Mouse (Mus musculus): ENCODE measurements around the gene Lpcat2. TPM values are rescaled to one million over a fixed set of nuclear protein-coding genes. Genes with fewer than 3 reads are reported as not detected.

The Lpcat2 gene
- polyA plus RNA-seq, 1 experiment from 2014 or later, result 6.8 TPM

DNA sequence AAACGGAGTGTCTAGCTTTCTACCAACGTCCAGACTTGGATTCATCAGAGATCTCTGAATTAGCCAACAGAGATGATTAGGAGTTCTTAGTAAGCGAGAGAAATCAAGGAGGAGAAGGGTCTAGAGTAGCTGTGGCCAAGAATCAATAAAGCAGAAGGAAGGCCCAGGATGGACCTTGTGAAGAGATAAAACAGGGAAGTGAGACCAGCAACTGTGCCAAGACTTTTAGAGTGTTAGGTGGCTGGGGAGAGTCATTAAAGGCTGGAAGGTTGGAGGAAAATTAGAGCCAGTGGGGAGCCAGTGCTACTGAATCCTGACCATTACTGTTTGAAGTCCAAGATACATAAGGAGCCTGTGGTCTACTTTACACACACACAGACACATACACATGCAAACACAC is 56.3 kb downstream of the Lpcat2 start:
- ATAC-seq (ENCODE audit: low FRiP score, low TSS enrichment) (no peak), DNase-seq (no peak)
- Histone ChIP-seq H3K36me3 (ENCODE audit: control insufficient read depth, insufficient read depth, low read length) (no peaks in the 10 kb centered on the region), H3K4me1 (ENCODE audit: control insufficient read depth, insufficient read depth, low read length) (no peaks in the 10 kb centered on the region), H3K9me3 (ENCODE audit: control insufficient read depth, low read length) (no peaks in the 10 kb centered on the region), H3K4me3 (replicated peaks; ENCODE audit: low read depth, low read length) (no peak overlapping the region), H3K4me2 (ENCODE audit: low read length) (no peak overlapping the region), H3K27ac (replicated peaks; ENCODE audit: low read depth, low read length) (no peak overlapping the region), H3K9ac (replicated peaks; ENCODE audit: low read length) (no peak overlapping the region), H3K27me3 (ENCODE audit: control insufficient read depth, insufficient read depth, low read length) (no peaks in the 10 kb centered on the region)
- WGBS, result 91% methylated on average over 3 of the region's 3 CpGs

DNA sequence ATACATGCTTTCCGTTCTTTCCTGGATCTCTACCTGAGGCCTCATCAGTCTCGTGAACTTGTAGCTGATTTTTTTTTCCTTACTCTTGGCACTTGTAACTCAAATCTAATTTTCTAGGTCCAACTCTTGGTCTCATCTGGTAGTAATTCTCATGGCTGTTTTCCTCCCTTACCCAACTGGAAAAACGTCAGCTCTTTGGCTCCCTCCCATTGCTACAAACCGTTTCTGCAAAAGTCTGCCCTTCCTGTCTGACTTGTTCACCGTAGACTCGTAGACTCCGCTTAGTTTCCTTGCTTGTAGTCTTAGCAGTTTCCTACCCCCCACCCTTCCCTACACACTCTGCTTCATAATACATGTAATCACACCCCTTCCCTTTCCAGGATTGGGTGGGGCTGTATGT is 58.3 kb downstream of the Lpcat2 start:
- no peaks in the 10 kb centered on the region for H3K9me3 ChIP-seq (ENCODE audit: control insufficient read depth, low read length)
- H3K4me3 ChIP-seq (replicated peaks; ENCODE audit: low read depth, low read length), result no peak overlapping the region
- DNase-seq (no peak), ATAC-seq (ENCODE audit: low FRiP score, low TSS enrichment) (no peak)
- no peak overlapping the region for H3K4me2 ChIP-seq (ENCODE audit: low read length)
- H3K4me1 ChIP-seq (ENCODE audit: control insufficient read depth, insufficient read depth, low read length), result no peaks in the 10 kb centered on the region
- no peak overlapping the region for H3K27ac ChIP-seq (replicated peaks; ENCODE audit: low read depth, low read length)
- no peaks in the 10 kb centered on the region for H3K27me3 ChIP-seq (ENCODE audit: control insufficient read depth, insufficient read depth, low read length)
- 90% methylated on average over 7 of the region's 7 CpGs for WGBS
- H3K9ac ChIP-seq (replicated peaks; ENCODE audit: low read length), result no peak overlapping the region
- H3K36me3 ChIP-seq (ENCODE audit: control insufficient read depth, insufficient read depth, low read length), result no peaks in the 10 kb centered on the region

DNA sequence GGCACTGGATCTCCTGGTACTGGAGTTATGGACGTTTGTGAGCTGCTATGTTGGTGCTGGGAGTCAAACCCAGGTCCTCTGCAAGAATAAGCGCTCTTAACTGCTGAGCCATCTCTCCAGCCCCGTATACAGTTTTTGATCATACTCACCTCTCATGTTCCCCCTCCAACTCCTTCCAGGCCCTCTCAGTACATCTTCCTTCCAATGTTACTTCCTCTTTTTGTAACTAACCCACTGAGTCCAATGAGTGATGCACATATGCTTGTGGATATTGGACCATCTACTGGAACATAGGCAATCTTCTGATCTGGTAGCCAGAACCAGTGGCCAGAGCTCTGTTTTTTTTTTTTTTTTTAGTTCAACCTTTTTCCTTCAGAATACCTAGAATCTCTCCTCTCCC is 60.9 kb downstream of the Lpcat2 start:
- WGBS, result 83% methylated on average over 3 of the region's 3 CpGs
- no peak overlapping the region for H3K27ac ChIP-seq (replicated peaks; ENCODE audit: low read depth, low read length)
- no peak overlapping the region for H3K4me3 ChIP-seq (replicated peaks; ENCODE audit: low read depth, low read length)
- DNase-seq, result no peak
- no peak for ATAC-seq (ENCODE audit: low FRiP score, low TSS enrichment)
- H3K4me1 ChIP-seq (ENCODE audit: control insufficient read depth, insufficient read depth, low read length), result no peaks in the 10 kb centered on the region
- H3K27me3 ChIP-seq (ENCODE audit: control insufficient read depth, insufficient read depth, low read length), result no peaks in the 10 kb centered on the region
- no peak overlapping the region for H3K4me2 ChIP-seq (ENCODE audit: low read length)
- no peak overlapping the region for H3K9ac ChIP-seq (replicated peaks; ENCODE audit: low read length)
- no peaks in the 10 kb centered on the region for H3K36me3 ChIP-seq (ENCODE audit: control insufficient read depth, insufficient read depth, low read length)
- no peaks in the 10 kb centered on the region for H3K9me3 ChIP-seq (ENCODE audit: control insufficient read depth, low read length)

DNA sequence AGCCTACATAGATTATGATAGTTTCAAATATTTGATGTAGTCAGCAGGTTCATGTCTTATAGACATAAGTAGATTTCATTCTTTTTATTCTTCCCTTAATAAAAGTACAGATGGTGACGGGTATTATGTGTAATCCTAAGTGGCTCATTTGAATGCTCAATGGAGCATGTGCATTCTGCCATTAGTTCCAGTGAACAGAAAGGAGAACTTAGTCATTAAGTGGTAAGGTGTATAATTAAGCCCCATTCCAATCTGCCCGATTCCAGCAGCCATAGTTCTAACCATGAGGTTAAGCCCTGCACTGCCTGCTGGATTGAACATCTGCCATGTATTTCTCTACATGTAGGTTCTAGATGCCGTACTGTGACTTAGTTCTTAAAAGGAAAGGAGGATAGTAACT is 66.6 kb downstream of the Lpcat2 start:
- 66% methylated on average over 3 of the region's 3 CpGs for WGBS
- Histone ChIP-seq H3K4me2 (ENCODE audit: low read length) (no peak overlapping the region), H3K4me3 (replicated peaks; ENCODE audit: low read depth, low read length) (no peak overlapping the region), H3K27ac (replicated peaks; ENCODE audit: low read depth, low read length) (no peak overlapping the region), H3K9ac (replicated peaks; ENCODE audit: low read length) (no peak overlapping the region), H3K4me1 (ENCODE audit: control insufficient read depth, insufficient read depth, low read length) (no peaks in the 10 kb centered on the region), H3K27me3 (ENCODE audit: control insufficient read depth, insufficient read depth, low read length) (no peaks in the 10 kb centered on the region), H3K36me3 (ENCODE audit: control insufficient read depth, insufficient read depth, low read length) (no peaks in the 10 kb centered on the region), H3K9me3 (ENCODE audit: control insufficient read depth, low read length) (no peaks in the 10 kb centered on the region)
- ATAC-seq (ENCODE audit: low FRiP score, low TSS enrichment) (no peak), DNase-seq (no peak)

DNA sequence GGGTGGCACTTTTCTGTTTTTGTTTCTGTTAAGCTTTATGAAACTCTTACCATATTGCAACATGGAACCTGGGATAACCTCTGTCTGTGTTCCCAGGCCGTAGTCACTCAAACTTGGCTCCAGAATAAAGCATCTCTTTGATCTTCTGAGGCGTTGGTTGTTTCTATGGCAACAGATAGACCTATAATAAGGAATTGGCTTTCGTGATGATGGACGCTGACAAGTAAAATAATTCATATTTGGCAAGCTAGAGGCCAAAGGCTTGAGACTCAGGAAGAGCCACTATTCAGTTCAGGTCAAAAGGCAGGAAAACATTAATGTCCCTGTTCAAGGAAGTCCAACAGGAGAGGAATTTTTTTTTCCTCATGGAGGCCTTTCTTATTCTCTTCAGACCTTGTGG is 73.8 kb downstream of the Lpcat2 start:
- 68% methylated on average over 4 of the region's 4 CpGs for WGBS
- no peak overlapping the region for H3K9ac ChIP-seq (replicated peaks; ENCODE audit: low read length)
- DNase-seq (no peak), ATAC-seq (ENCODE audit: low FRiP score, low TSS enrichment) (no peak)
- no peak overlapping the region for H3K4me3 ChIP-seq (replicated peaks; ENCODE audit: low read depth, low read length)
- no peak overlapping the region for H3K27ac ChIP-seq (replicated peaks; ENCODE audit: low read depth, low read length)
- no peaks in the 10 kb centered on the region for H3K27me3 ChIP-seq (ENCODE audit: control insufficient read depth, insufficient read depth, low read length)
- no peaks in the 10 kb centered on the region for H3K4me1 ChIP-seq (ENCODE audit: control insufficient read depth, insufficient read depth, low read length)
- H3K36me3 ChIP-seq (ENCODE audit: control insufficient read depth, insufficient read depth, low read length), result no peaks in the 10 kb centered on the region
- H3K4me2 ChIP-seq (ENCODE audit: low read length), result no peak overlapping the region
- peaks cover 4% of the 10 kb centered on the region; the same call in 1 of the 2 replicates for H3K9me3 ChIP-seq (ENCODE audit: control insufficient read depth, low read length)

DNA sequence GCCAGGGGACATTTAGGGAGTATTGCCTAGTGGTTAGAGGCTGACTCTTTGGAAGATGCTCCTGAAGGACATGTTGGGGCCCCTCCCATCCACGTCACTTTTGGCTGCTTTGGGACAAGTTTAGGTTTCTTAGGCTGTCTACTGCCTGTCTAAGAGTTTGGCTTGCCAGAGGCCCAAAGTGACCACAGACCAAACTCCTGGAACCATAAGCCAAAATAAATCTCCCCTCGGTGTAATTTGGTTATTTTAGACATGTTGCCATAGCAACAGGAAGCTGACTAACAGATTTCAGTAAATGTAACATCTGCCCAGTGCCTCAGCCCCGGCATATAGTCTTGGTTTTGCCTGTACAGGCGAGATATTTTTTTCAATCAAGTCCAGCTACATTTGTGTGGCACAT is 82.9 kb downstream of the Lpcat2 start:
- Histone ChIP-seq H3K27me3 (ENCODE audit: control insufficient read depth, insufficient read depth, low read length) (no peaks in the 10 kb centered on the region), H3K9ac (replicated peaks; ENCODE audit: low read length) (no peak overlapping the region), H3K36me3 (ENCODE audit: control insufficient read depth, insufficient read depth, low read length) (no peaks in the 10 kb centered on the region), H3K4me3 (replicated peaks; ENCODE audit: low read depth, low read length) (no peak overlapping the region), H3K4me1 (ENCODE audit: control insufficient read depth, insufficient read depth, low read length) (no peaks in the 10 kb centered on the region), H3K4me2 (ENCODE audit: low read length) (no peak overlapping the region), H3K9me3 (ENCODE audit: control insufficient read depth, low read length) (no peaks in the 10 kb centered on the region), H3K27ac (replicated peaks; ENCODE audit: low read depth, low read length) (no peak overlapping the region)
- ATAC-seq (ENCODE audit: low FRiP score, low TSS enrichment) (no peak), DNase-seq (no peak)
- 82% methylated on average over 4 of the region's 4 CpGs for WGBS

DNA sequence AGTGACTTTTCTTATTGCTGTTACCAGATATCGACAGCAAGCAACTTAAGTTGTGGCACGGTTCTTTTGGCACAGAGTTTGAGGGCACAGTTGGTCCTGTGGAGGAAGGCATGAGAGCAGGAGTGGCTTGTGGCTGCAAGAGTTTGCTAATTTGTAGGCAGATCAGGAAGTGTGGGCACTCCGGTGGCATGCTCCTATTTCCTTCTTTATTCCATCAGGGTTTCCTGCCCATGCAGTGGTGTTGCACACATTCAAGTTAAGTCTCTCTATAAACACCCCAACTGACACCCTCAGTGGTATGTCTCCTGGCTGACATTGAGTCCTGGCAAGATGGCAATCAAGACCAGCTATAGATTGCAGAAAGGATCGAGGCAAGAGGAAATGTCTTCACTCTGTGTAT is 93.9 kb downstream of the Lpcat2 start:
- H3K27ac ChIP-seq (replicated peaks; ENCODE audit: low read depth, low read length), result no peak overlapping the region
- H3K4me1 ChIP-seq (ENCODE audit: control insufficient read depth, insufficient read depth, low read length), result no peaks in the 10 kb centered on the region
- DNase-seq (no peak), ATAC-seq (ENCODE audit: low FRiP score, low TSS enrichment) (no peak)
- no peaks in the 10 kb centered on the region for H3K27me3 ChIP-seq (ENCODE audit: control insufficient read depth, insufficient read depth, low read length)
- 93% methylated on average over 4 of the region's 4 CpGs for WGBS
- no peak overlapping the region for H3K4me3 ChIP-seq (replicated peaks; ENCODE audit: low read depth, low read length)
- H3K4me2 ChIP-seq (ENCODE audit: low read length), result no peak overlapping the region
- no peaks in the 10 kb centered on the region for H3K36me3 ChIP-seq (ENCODE audit: control insufficient read depth, insufficient read depth, low read length)
- no peak overlapping the region for H3K9ac ChIP-seq (replicated peaks; ENCODE audit: low read length)
- H3K9me3 ChIP-seq (ENCODE audit: control insufficient read depth, low read length), result no peaks in the 10 kb centered on the region

DNA sequence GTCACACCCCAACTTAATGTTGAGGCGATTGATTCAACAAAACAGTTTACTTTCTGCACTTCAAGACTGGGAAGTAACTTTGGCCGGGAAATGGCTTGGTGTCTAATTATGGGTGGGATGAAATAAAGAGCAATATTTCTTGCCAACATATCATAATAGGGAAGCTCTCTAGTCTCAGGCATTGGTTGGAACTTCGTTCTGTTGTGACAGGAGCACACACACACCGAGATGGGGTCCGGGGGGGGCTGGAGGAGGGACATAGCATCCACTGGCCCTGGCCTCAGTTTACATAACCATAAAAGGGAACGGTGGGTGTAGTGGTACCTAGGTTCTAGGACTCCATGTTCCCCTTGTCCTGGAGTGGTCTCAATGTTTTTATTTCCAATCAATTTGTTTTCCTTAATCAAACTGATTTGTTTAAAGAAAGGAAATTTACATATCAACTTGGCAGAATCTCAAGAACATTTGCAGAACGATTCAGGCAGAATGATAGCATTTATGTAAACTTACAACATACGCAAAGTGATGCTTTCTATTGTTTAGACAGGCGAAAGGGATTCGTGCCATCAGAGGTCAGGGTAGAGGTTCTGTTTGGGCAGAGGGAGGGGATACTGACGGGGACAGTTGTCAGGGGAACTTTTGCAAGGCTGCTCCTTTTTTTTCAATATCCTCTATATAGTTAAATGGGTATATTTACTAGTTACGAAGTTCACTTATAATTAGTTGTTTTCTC is 95.7 kb downstream of the Lpcat2 start:
- ATAC-seq (ENCODE audit: low FRiP score, low TSS enrichment) (no peak), DNase-seq (no peak)
- Histone ChIP-seq H3K4me1 (ENCODE audit: control insufficient read depth, insufficient read depth, low read length) (no peaks in the 10 kb centered on the region), H3K27ac (replicated peaks; ENCODE audit: low read depth, low read length) (no peak overlapping the region), H3K4me3 (replicated peaks; ENCODE audit: low read depth, low read length) (no peak overlapping the region), H3K9me3 (ENCODE audit: control insufficient read depth, low read length) (no peaks in the 10 kb centered on the region), H3K4me2 (ENCODE audit: low read length) (no peak overlapping the region), H3K27me3 (ENCODE audit: control insufficient read depth, insufficient read depth, low read length) (no peaks in the 10 kb centered on the region), H3K36me3 (ENCODE audit: control insufficient read depth, insufficient read depth, low read length) (no peaks in the 10 kb centered on the region), H3K9ac (replicated peaks; ENCODE audit: low read length) (no peak overlapping the region)
- 87% methylated on average over 12 of the region's 12 CpGs for WGBS

DNA sequence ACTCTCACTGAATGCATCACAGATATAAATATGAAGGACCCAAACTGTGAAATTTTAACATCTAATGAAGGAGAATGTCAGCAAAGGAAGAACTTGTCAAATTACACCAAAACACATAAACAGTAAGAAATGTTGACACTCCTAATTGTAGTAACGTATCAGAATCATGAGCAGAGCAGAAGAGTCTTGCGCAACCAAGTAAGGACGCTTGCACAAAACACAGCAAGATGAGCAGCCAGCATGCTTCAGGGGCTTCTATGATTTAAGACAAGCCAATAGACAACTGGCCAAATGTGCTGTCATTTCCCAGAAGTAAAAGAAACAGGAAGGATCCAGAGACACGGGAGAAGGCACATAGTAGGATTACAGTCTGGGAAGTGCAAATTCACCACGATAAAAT is 98.9 kb downstream of the Lpcat2 start:
- H3K9ac ChIP-seq (replicated peaks; ENCODE audit: low read length), result no peak overlapping the region
- H3K4me3 ChIP-seq (replicated peaks; ENCODE audit: low read depth, low read length), result no peak overlapping the region
- no peaks in the 10 kb centered on the region; the same call in 1 of the 2 replicates for H3K27me3 ChIP-seq (ENCODE audit: control insufficient read depth, insufficient read depth, low read length)
- no peaks in the 10 kb centered on the region for H3K4me1 ChIP-seq (ENCODE audit: control insufficient read depth, insufficient read depth, low read length)
- no peak overlapping the region for H3K4me2 ChIP-seq (ENCODE audit: low read length)
- no peaks in the 10 kb centered on the region for H3K36me3 ChIP-seq (ENCODE audit: control insufficient read depth, insufficient read depth, low read length)
- ATAC-seq (ENCODE audit: low FRiP score, low TSS enrichment), result no peak
- no peak for DNase-seq
- no peaks in the 10 kb centered on the region for H3K9me3 ChIP-seq (ENCODE audit: control insufficient read depth, low read length)
- H3K27ac ChIP-seq (replicated peaks; ENCODE audit: low read depth, low read length), result no peak overlapping the region
- 88% methylated on average over 5 of the region's 5 CpGs for WGBS
